Mouse (Mus musculus) heart, adult 2 months (tissue): Measurements from ENCODE around the gene Utp14a. TPM values are rescaled to one million over a fixed set of nuclear protein-coding genes. Genes with fewer than 3 reads are reported as not detected.

Source experiments
- DNase-seq, 2 experiments: peaks; one replicate each; pipeline ENCODE4 v3.0.0; 2021
- H3K27ac ChIP-seq: fragments of 200-600 bp; 2 replicates; pipeline ENCODE4 v1.8.1; 2022
- H3K27me3 ChIP-seq: fragments of 200-500 bp; 2 replicates; pipeline ENCODE4 v1.6.1; 2012; ENCODE audit warnings: mild to moderate bottlenecking, low read length, inconsistent platforms, mixed read lengths; ENCODE audit not compliant: control insufficient read depth, insufficient read depth
- H3K36me3 ChIP-seq: fragments of 200-500 bp; 2 replicates; pipeline ENCODE4 v1.6.1; 2012; ENCODE audit warnings: low read length, inconsistent platforms; ENCODE audit not compliant: control insufficient read depth, insufficient read depth
- H3K4me1 ChIP-seq: fragments of 200-500 bp; 2 replicates; pipeline ENCODE4 v1.6.1; 2011; ENCODE audit warnings: low read length; ENCODE audit not compliant: control insufficient read depth, insufficient read depth
- H3K4me3 ChIP-seq: fragments of 200-600 bp; 2 replicates; pipeline ENCODE4 v1.8.1; 2022
- H3K79me2 ChIP-seq: fragments of 200-500 bp; replicated peaks from 2 replicates; pipeline ENCODE4 v1.6.1; 2012; ENCODE audit warnings: mild to moderate bottlenecking, inconsistent platforms, low read length, moderate library complexity, mixed read lengths; ENCODE audit not compliant: control insufficient read depth, insufficient read depth
- H3K9ac ChIP-seq: fragments of 200-500 bp; 2 replicates; pipeline ENCODE4 v1.6.1; 2012; ENCODE audit warnings: low read depth, mild to moderate bottlenecking, control low read depth, inconsistent platforms, low read length, mixed read lengths
- CTCF ChIP-seq: fragments of 200-600 bp; IDR thresholded peaks from 2 replicates; pipeline ENCODE4 v1.8.1; 2022; ENCODE audit warnings: antibody characterized with exemption, mild to moderate bottlenecking, moderate library complexity
- EP300 ChIP-seq: fragments of 200-500 bp; IDR thresholded peaks from 2 replicates; pipeline ENCODE4 v1.6.1; 2011; ENCODE audit warnings: low read depth, low read length, control low read depth; ENCODE audit not compliant: insufficient read depth
- POLR2A ChIP-seq: fragments of 200-500 bp; IDR thresholded peaks from 2 replicates; pipeline ENCODE4 v1.6.1; 2011; ENCODE audit warnings: mild to moderate bottlenecking, low read depth, low read length, control low read depth; ENCODE audit not compliant: insufficient read depth
- WGBS: fragments of 180-500 bp; shearing (Covaris S2); methylation state at CpG from one replicate; pipeline ENCODE4 v1.1.7; 2018; 5-methylcytosine and 5-hydroxymethylcytosine counted together
- intact Hi-C: fragments of 180-260 bp; cut with DNase I; formaldehyde crosslinking; loops from one replicate; pipeline ENCODE4 v1.15.1; 2025
- polyA plus RNA-seq: library from polyadenylated mRNA; depleted of rRNA; stranded (reverse); fragments of >200 nt; gene quantifications from 2 replicates; pipeline ENCODE4 v1.2.3, GENCODE M21; 2012
- total RNA-seq, 2 experiments: library from RNA; stranded (reverse); gene quantifications; 2 replicates each; pipeline ENCODE4 v1.2.3; 2021

Utp14a gene
- total and polyA plus RNA-seq, 3 experiments: 2.5 to 18.1 (median 14.0) TPM

DNA sequence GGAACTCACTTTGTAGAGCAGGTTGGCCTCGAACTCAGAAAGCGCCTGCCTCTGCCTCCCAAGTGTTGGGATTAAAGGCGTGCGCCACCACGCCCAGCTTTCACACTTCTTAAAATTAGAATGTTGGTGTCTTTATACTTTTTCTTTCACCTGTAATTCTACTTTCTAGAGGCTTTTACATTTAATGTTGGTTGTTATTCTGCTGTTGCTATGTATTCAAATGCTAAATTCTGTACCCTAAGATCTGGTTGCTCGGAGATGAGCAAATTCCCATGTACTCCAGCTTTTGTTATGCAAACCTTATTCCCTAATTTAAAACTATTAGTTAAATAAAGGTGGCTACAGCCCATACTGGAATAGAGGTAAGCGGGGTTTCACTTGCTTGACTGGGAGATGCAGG is 34.0 kb upstream of the Utp14a start:
- Histone ChIP-seq H3K27ac (no peak overlapping the region), H3K79me2 (no peaks in the 10 kb centered on the region), H3K9ac (no peak overlapping the region), H3K27me3 (no peaks in the 10 kb centered on the region), H3K36me3 (no peaks in the 10 kb centered on the region), H3K4me3 (no peak overlapping the region), H3K4me1 (no peaks in the 10 kb centered on the region)
- 89% methylated on average over 7 of the region's 7 CpGs for WGBS
- no peak for DNase-seq
- intact Hi-C loops: no loop called here
- no peak for TF ChIP-seq CTCF
- no peak for TF ChIP-seq POLR2A
- TF ChIP-seq EP300: no peak

DNA sequence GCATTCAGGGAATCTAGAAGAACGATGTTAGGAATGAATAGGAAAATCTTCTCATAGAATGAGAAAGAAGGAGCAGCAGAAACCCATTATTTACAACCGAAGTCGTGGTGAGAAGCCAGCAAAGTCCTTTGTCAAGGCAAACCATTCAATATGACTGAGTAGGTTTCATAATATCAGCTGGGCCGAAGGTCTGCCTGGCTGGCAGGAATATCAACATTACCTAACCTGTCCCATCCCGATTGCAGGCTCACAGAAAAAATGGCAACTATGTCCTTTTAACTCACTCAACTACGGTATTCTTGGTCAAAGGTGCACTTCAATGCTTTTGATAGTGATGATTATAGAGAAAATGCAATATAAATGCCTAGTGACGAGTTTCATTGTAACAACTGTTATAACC is 30.4 kb upstream of the Utp14a start:
- no peaks in the 10 kb centered on the region for H3K27me3 ChIP-seq
- intact Hi-C loops: no loop called here
- H3K36me3 ChIP-seq: no peaks in the 10 kb centered on the region
- WGBS: 76% methylated on average over 7 of the region's 7 CpGs
- TF ChIP-seq EP300 (no peak), CTCF (no peak), POLR2A (no peak)
- no peak overlapping the region for H3K4me3 ChIP-seq
- H3K4me1 ChIP-seq: no peaks in the 10 kb centered on the region
- H3K27ac ChIP-seq: no peak overlapping the region
- no peaks in the 10 kb centered on the region for H3K79me2 ChIP-seq
- no peak for DNase-seq
- H3K9ac ChIP-seq: no peak overlapping the region

DNA sequence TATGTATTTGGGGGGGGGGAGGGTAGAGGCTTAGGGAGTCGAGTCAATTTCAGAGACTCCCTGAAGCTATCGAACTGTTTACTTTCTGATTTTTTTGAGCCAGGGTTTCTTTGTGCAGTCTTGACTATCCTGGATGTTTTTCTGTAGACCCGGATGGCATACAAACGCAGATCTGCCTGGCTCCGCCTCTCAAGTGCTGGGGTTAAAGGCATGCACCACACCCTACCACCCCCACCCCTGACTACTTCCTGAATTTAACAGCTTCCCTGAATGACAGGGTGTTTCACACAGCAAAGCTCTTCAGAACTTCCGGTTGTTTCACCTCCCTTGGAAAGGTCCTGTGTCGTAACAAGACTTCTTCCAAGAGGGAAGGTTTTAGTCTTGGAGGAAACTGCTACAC is 22.2 kb upstream of the Utp14a start:
- 33% methylated on average over 7 of the region's 7 CpGs for WGBS
- no peak for TF ChIP-seq POLR2A
- no peak for TF ChIP-seq EP300
- TF ChIP-seq CTCF: no peak
- Histone ChIP-seq H3K79me2 (no peaks in the 10 kb centered on the region), H3K36me3 (no peaks in the 10 kb centered on the region), H3K4me1 (no peaks in the 10 kb centered on the region), H3K4me3 (no peak overlapping the region), H3K27ac (0 out of 2 replicates have a peak overlapping the region, but pooled peaks have one; percentile 16), H3K9ac (no peak overlapping the region), H3K27me3 (no peaks in the 10 kb centered on the region)
- DNase-seq: peak; percentile 26 to 34
- intact Hi-C loops: no loop called here

DNA sequence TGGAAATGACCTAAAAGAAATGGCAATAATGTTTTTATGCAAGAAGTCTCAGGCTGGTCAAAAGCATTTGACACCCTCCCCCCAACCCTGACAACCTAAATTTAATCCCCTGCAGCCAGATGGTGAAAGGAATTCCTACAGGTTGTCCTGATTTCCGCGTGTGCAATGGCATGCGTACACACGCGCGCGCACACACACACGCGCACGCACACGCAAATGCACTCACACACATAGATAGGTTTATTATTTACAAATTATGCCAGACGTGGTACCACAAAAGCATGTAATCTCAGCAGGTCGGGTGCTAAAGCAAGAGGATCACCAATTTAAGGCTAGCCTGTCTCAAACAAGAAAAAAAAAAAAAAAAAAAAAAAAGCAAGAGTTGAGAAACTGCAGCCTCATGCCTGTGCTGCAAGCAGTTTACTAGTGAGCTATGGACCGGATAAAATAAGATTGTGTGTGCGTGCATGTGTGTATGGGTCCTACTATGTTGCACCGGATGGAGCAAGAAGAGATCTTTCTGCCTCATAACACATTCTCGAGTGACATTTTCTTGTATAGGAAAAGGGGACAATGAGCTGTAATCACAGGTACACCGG is 733 bp upstream of the Utp14a start:
- no peaks in the 10 kb centered on the region for H3K79me2 ChIP-seq

DNA sequence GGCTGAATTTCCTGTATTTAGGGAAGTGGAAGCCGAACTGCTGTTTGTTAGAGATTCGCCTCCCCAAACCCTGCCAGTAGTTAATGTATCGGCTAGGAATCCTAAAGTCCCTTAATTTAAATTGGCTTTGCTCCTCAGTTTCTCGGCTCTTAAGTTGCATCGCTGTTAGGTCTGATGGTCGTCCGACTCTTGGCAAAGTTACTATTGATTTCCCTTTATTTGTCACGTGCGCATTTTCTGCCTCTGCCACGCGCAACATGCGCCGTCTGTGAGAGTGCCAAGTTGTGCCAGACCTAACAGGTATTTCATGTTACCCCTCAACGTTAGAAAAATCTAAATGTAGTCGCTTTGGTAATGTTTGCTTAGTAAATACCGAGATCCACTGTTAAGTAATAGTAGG is 349 bp downstream of the Utp14a start:
- H3K36me3 ChIP-seq: no peaks in the 10 kb centered on the region
- H3K9ac ChIP-seq: peak overlapping the region; percentile 61
- DNase-seq: peak in 1 of 2 experiments; percentile 21
- no peaks in the 10 kb centered on the region; the same call in 1 of the 2 replicates for H3K4me1 ChIP-seq
- H3K27ac ChIP-seq: peak overlapping the region; percentile 83
- H3K4me3 ChIP-seq: peak overlapping the region; percentile 55
- H3K27me3 ChIP-seq: no peaks in the 10 kb centered on the region
- WGBS: 14% methylated on average over 16 of the region's 16 CpGs
- no peaks in the 10 kb centered on the region for H3K79me2 ChIP-seq
- TF ChIP-seq EP300 (no peak), POLR2A (no peak), CTCF (no peak)
- intact Hi-C loops: loop anchor here (2.0 to 5.0 kb wide), 3 partner anchors 30 to 265 kb away; partner anchors contain the start of gene Zdhhc9

More for the DNA sequence above, 733 bp upstream of the Utp14a start:
- peak overlapping the region; percentile 65; the same call in 1 of the 2 replicates for H3K9ac ChIP-seq
- peak in 1 of 2 experiments; percentile 5 for DNase-seq
- intact Hi-C loops: loop anchor here (2.0 to 5.0 kb wide), 3 partner anchors 31 to 264 kb away; partner anchors contain the start of gene Zdhhc9
- H3K36me3 ChIP-seq: no peaks in the 10 kb centered on the region
- no peaks in the 10 kb centered on the region for H3K27me3 ChIP-seq
- WGBS: 22% methylated on average over 18 of the region's 18 CpGs
- peak overlapping the region; percentile 83 for H3K27ac ChIP-seq
- H3K4me1 ChIP-seq: no peaks in the 10 kb centered on the region; the same call in 1 of the 2 replicates
- TF ChIP-seq CTCF (no peak), EP300 (no peak), POLR2A (no peak)
- peak overlapping the region; percentile 55 for H3K4me3 ChIP-seq

DNA sequence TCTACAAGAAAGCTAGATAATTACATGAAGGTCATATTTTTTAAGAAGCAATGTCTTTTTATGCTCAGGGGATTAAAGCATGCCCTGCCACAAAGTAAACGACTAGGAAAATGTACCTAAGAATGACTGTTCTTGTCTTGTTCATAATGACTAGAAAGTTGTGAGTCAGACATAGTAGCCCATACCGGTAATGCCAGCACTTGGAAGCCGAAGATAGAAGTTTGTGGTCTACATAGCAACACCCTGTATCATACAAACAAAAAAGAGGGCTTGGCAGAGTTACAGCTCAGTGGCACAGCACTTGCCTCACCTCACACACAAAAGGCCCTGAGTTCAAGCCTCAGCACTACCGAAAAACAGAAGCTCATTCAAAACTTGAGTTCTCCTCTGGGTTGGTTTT is 15.0 kb downstream of the Utp14a start:
- Histone ChIP-seq H3K27ac (no peak overlapping the region), H3K4me3 (no peak overlapping the region), H3K27me3 (no peaks in the 10 kb centered on the region), H3K79me2 (no peaks in the 10 kb centered on the region), H3K4me1 (no peaks in the 10 kb centered on the region), H3K36me3 (no peaks in the 10 kb centered on the region), H3K9ac (no peak overlapping the region)
- intact Hi-C loops: no loop called here
- WGBS: 77% methylated on average over 4 of the region's 4 CpGs
- DNase-seq: no peak
- no peak for TF ChIP-seq EP300
- no peak for TF ChIP-seq POLR2A
- TF ChIP-seq CTCF: no peak
